Mouse (Mus musculus) ES-Bruce4 (cell line): ENCODE measurements around the gene Mptx2. TPM values are rescaled to one million over a fixed set of nuclear protein-coding genes. Genes with fewer than 3 reads are reported as not detected.
"Not testable (repeated sequence)": the region's sequence is repeated elsewhere in the genome, so short reads cannot be mapped to it uniquely, and the experiment has no call there.

Experiments used
- H3K27ac ChIP-seq: 2 replicates; pipeline ENCODE4 v1.5.1; 2012; ENCODE audit warnings: low read length, inconsistent platforms; ENCODE audit not compliant: insufficient read depth
- H3K27me3 ChIP-seq: 2 replicates; pipeline ENCODE4 v1.6.1; 2012; ENCODE audit warnings: mild to moderate bottlenecking, low read length, inconsistent platforms; ENCODE audit not compliant: control insufficient read depth, poor library complexity, insufficient read depth, severe bottlenecking
- H3K36me3 ChIP-seq: 2 replicates; pipeline ENCODE4 v1.6.1; 2012; ENCODE audit warnings: inconsistent platforms, mild to moderate bottlenecking, low read length, moderate library complexity; ENCODE audit not compliant: control insufficient read depth, poor library complexity, insufficient read depth, severe bottlenecking
- H3K4me1 ChIP-seq: one replicate; pipeline ENCODE4 v1.8.1; 2011; ENCODE audit warnings: low read length; ENCODE audit not compliant: control insufficient read depth, insufficient read depth
- H3K4me3 ChIP-seq: 2 replicates; pipeline ENCODE4 v1.5.1; 2011; ENCODE audit warnings: low read depth, mild to moderate bottlenecking, low read length
- H3K9ac ChIP-seq: 2 replicates; pipeline ENCODE4 v1.6.1; 2012; ENCODE audit warnings: low read depth, mild to moderate bottlenecking, inconsistent platforms; ENCODE audit not compliant: poor library complexity, severe bottlenecking
- H3K9me3 ChIP-seq: replicated peaks from 2 replicates; pipeline ENCODE4 v1.6.1; 2012; ENCODE audit warnings: mild to moderate bottlenecking, low read length, inconsistent platforms; ENCODE audit not compliant: control insufficient read depth, poor library complexity, insufficient read depth, severe bottlenecking
- CTCF ChIP-seq: IDR thresholded peaks from one replicate; pipeline ENCODE4 v1.8.1; 2011; ENCODE audit warnings: low read depth, low read length
- EP300 ChIP-seq: IDR thresholded peaks from 2 replicates; pipeline ENCODE4 v1.6.1; 2011; ENCODE audit warnings: low read depth, low read length; ENCODE audit not compliant: insufficient read depth
- POLR2A ChIP-seq: IDR thresholded peaks from one replicate; pipeline ENCODE4 v1.8.1; 2011; ENCODE audit warnings: low read length; ENCODE audit not compliant: insufficient read depth
- polyA plus RNA-seq: library from polyadenylated mRNA; stranded (reverse); fragments of >200 nt; gene quantifications from 2 replicates; pipeline ENCODE4 v1.2.4, GENCODE M21; 2011; ENCODE audit warnings: low read depth; ENCODE audit not compliant: missing spikeins, insufficient read depth, insufficient read length

Mptx2 gene
- polyA plus RNA-seq, 1 experiment, result not detected

DNA sequence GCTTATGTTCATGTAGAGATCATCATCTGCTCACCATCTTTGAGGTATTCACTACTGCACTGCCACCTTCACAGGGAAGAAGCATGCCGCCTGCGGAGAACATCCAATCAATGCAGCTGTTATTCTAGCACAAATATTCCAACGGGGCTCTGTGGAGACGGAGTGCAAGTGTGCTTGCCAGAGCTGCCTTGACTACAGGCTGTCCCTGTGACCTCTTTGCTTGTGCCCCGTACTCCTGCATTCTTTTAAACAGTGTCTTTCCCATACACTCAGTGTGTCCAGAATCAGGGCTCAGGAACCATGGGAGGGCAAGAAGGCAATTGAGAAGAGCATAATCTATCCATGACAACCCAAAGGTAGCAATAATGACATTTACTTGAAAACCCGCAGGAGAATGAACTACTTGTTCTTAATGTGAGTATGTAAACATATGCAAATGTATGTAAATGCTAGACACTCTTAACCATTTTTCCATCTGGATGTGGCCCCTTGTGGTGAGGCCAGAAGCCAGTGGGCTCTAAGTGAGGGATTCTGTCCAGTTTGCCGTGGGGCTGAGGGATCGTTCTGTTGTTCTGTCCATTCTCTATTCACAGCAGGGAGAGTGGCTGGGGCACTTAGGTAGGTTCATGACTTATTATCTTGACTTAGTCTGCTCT is 44.1 kb upstream of the Mptx2 start:
- Histone ChIP-seq H3K9me3 (no peaks in the 10 kb centered on the region), H3K27ac (no peak overlapping the region), H3K4me1 (no peaks in the 10 kb centered on the region), H3K4me3 (no peak overlapping the region), H3K9ac (no peak overlapping the region), H3K36me3 (no peaks in the 10 kb centered on the region), H3K27me3 (no peaks in the 10 kb centered on the region)
- no peak for TF ChIP-seq CTCF
- no peak for TF ChIP-seq EP300
- no peak for TF ChIP-seq POLR2A

DNA sequence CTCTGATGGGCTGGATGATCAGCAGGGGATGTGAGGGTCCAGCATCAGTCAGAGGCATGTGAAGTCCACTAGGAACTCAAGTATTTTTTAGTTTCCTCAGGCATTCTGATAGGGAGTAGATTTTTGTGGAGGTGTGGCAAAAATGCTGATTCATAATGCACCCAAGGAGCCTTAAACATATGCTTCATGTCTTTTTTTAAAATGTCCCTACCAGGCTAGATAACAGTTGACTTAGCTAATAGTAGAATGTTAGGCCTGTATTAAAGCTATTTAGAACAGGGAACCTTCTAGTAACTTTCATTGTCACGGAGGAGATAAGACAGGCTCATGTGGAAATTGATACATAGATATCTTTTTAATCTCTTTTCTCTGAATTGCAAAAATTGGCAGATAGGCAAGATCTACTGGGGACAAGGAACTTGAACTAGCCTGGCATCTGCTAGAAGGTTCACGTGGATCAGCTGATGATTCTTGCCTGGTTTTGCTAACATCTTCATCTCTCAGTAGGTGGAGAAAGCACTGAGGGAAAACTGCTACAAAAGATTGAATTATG is 40.4 kb upstream of the Mptx2 start:
- TF ChIP-seq EP300 (no peak), POLR2A (no peak), CTCF (no peak)
- Histone ChIP-seq H3K4me3 (no peak overlapping the region), H3K9ac (no peak overlapping the region), H3K27ac (no peak overlapping the region), H3K4me1 (no peaks in the 10 kb centered on the region), H3K9me3 (no peaks in the 10 kb centered on the region), H3K27me3 (no peaks in the 10 kb centered on the region), H3K36me3 (no peaks in the 10 kb centered on the region)

DNA sequence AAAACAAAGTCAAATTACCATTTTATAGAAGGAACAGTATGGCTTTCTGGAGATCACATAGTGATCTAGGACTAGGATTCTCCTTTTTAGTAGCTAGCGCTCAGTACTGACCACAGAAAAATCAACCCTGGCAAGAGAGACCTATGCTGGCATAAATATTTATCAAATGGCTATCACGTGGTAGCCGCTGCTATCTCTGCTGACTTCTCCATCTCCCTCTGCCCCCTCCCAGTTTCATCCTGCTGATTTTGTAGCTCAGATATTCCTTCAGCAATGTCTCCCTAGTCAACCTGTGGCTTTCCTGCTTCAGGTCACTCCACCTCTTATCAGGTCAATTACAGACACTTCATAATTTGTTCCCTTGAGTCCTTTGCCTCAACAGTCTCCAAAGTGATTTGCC is 38.1 kb upstream of the Mptx2 start:
- H3K27me3 ChIP-seq, result no peaks in the 10 kb centered on the region
- H3K4me1 ChIP-seq, result no peaks in the 10 kb centered on the region
- H3K4me3 ChIP-seq, result no peak overlapping the region
- no peak for TF ChIP-seq POLR2A
- no peak for TF ChIP-seq EP300
- TF ChIP-seq CTCF, result no peak
- no peaks in the 10 kb centered on the region for H3K36me3 ChIP-seq
- H3K9ac ChIP-seq, result no peak overlapping the region
- H3K9me3 ChIP-seq, result no peaks in the 10 kb centered on the region
- no peak overlapping the region for H3K27ac ChIP-seq

DNA sequence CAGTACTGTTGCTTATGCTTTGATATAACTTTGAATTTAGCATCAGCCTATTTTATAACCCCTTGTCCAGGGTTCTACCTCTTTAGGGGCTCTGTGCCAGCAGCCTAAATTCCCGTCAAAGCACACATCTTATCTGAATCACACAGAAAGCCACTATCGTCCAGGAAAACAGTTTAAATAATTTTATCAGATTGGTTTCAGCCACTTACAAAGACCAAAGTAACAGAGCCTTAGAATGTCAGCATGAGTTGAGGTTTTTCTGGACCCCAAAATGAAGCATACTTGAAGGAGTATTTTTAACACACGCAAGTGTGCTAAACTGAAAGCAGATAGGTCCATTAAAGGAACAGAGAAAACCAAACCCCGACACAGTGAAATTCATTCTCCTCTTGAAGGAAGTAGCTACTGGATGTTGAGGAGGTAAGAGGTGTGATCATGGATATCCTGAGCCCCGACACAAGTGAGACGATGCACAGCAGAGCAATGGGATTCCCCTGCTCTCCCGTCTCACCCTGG is 36.0 kb upstream of the Mptx2 start:
- not testable (repeated sequence) for H3K4me3 ChIP-seq, H3K4me1 ChIP-seq, H3K27me3 ChIP-seq, H3K9ac ChIP-seq, H3K36me3 ChIP-seq, H3K27ac ChIP-seq, H3K9me3 ChIP-seq

DNA sequence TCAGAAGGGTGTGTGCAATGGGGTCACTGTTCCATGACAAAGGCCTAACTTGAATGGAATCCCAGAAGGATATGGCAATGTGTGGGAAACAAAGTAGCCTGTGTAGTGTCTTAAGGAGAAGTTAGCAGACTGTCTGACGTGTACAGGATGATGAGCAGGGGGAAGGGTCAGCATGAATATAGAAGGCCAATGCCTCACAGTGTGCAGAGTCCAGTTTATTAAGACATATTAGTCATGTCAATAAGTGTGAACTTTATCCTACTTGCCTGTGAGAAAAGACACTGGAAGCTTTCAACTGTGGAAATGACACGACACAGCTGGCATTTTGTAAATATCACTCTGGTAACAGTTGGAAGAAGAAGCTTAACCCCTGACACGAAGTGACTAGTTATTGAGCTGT is 25.2 kb upstream of the Mptx2 start:
- H3K27ac ChIP-seq, H3K36me3 ChIP-seq, H3K4me3 ChIP-seq, H3K4me1 ChIP-seq, H3K9ac ChIP-seq, H3K9me3 ChIP-seq, H3K27me3 ChIP-seq: not testable (repeated sequence)

DNA sequence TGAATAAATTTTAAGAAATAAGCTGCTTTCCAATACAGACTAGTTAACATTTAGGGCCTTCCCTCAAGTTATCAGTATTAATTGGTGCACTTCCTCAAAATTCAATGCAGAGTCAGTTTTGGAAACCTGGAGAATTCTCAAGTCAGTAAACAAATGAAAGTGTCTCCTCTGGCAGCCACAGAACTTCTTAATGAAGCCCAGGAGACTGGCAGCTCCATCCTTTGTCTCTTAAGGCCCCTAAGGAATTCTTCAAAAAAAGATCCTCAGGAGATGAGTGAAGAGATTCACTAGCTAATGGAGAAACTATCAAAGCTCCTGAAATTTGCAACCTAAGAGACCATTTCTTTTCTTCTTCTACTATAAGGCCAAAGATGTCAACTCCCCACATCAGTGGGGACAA is 11.9 kb downstream of the Mptx2 start, which contains the start of gene Olfr418:
TSS of gene Olfr418 (plus strand) at position 301 of the 400 bp plus-strand sequence.
- Histone ChIP-seq H3K27me3 (no peaks in the 10 kb centered on the region), H3K27ac (no peak within 1 kb of the TSS), H3K4me1 (no peaks in the 10 kb centered on the region), H3K9me3 (no peaks in the 10 kb centered on the region), H3K9ac (no peak within 1 kb of the TSS), H3K36me3 (no peaks in the 10 kb centered on the region), H3K4me3 (no peak within 1 kb of the TSS)
- no peak for TF ChIP-seq CTCF
- no peak for TF ChIP-seq EP300
- TF ChIP-seq POLR2A, result no peak
